Mouse (Mus musculus) bone marrow macrophage, adult 2 months (primary cell): ENCODE measurements around the gene Mapt. TPM values are rescaled to one million over a fixed set of nuclear protein-coding genes. Genes with fewer than 3 reads are reported as not detected.

Experiments used
- H3K27ac ChIP-seq: 2 replicates; pipeline ENCODE4 v1.5.1; 2012; ENCODE audit warnings: low read depth, low read length; ENCODE audit not compliant: insufficient read depth
- H3K4me1 ChIP-seq: 2 replicates; pipeline ENCODE4 v1.6.1; 2012; ENCODE audit warnings: low read length; ENCODE audit not compliant: control insufficient read depth, insufficient read depth
- H3K4me3 ChIP-seq: 2 replicates; pipeline ENCODE4 v1.5.1; 2012; ENCODE audit warnings: mild to moderate bottlenecking, low read length, moderate library complexity; ENCODE audit not compliant: insufficient read depth
- CTCF ChIP-seq: IDR thresholded peaks from 2 replicates; pipeline ENCODE4 v1.5.1; 2012; ENCODE audit warnings: low read depth, mild to moderate bottlenecking, low read length, moderate library complexity
- POLR2A ChIP-seq: IDR thresholded peaks from 2 replicates; pipeline ENCODE4 v1.6.1; 2012; ENCODE audit warnings: mild to moderate bottlenecking, low read depth, low read length, borderline replicate concordance
- polyA plus RNA-seq: library from polyadenylated mRNA; stranded (reverse); fragments of >200 nt; gene quantifications from 2 replicates; pipeline ENCODE4 v1.2.4, GENCODE M21; 2012; ENCODE audit not compliant: missing spikeins, insufficient read depth, insufficient read length

The Mapt gene
- polyA plus RNA-seq, 1 experiment, result not detected

DNA sequence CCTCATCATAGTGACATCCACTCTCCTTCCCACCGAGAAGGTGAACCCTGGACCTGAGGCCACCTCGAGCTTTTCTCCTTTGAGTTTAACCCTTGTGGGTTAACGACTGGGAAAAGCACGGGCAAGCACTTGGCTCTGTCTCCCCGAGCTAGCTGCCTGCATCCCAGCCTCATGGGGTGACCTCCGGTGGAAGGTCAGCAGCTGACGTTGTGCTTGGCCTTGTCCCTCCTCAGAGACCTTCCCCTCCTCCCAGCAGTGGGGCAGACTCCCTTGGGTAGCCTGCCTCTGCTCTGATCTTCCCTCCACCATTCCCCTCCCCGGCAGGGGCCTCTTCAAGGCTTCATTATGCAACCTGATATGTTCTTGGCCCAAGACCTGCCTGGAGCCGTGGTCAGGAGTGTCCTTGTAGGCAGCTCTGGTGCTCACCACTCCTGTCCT lies 38.2 kb downstream of the Mapt start:
- TF ChIP-seq POLR2A (no peak), CTCF (no peak)
- Histone ChIP-seq H3K4me1 (no peaks in the 10 kb centered on the region), H3K27ac (no peak overlapping the region), H3K4me3 (no peak overlapping the region)

DNA sequence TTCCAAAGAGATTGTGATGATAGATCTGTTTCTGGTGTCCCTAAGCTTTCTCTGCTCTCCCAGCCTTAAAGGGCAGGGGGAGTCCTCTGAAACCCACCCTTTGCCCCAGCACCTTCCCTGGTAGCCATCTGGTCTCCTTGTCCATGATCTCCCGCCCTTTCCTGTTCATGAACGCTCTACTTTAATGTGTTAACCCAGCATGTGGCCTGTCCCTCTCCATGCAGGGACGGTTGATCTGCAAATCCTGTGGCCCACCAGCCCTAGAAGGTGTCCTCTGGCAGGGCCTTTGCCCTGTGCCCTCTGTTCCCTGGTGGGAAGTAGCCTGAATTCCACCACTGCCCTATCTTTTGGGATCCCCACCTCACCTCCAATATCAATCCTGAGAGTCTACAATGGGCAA lies 39.3 kb downstream of the Mapt start:
- TF ChIP-seq CTCF, result no peak
- TF ChIP-seq POLR2A, result no peak
- no peak overlapping the region for H3K27ac ChIP-seq
- H3K4me1 ChIP-seq, result no peaks in the 10 kb centered on the region
- no peak overlapping the region for H3K4me3 ChIP-seq

DNA sequence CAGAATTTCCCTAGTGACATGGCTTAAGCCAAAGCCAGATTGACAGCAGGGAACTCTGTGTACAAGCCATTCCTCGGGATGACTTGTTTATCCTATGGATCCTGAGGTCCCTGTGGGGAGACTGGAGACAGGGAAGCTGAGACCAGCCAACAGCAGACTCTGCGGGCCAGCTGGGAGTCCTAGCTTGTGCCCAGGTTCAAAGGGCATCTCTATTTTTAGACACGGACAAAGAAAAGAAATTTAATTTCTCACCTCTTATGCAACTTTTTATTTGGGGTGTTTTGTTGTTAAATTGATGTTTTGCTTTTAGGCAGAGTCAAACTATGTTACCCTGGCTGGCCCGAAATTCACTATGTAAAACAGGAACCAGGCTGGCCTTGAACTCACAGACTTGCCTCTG lies 39.7 kb downstream of the Mapt start:
- H3K4me1 ChIP-seq, result no peaks in the 10 kb centered on the region
- no peak overlapping the region for H3K4me3 ChIP-seq
- no peak overlapping the region for H3K27ac ChIP-seq
- TF ChIP-seq CTCF (no peak), POLR2A (no peak)

DNA sequence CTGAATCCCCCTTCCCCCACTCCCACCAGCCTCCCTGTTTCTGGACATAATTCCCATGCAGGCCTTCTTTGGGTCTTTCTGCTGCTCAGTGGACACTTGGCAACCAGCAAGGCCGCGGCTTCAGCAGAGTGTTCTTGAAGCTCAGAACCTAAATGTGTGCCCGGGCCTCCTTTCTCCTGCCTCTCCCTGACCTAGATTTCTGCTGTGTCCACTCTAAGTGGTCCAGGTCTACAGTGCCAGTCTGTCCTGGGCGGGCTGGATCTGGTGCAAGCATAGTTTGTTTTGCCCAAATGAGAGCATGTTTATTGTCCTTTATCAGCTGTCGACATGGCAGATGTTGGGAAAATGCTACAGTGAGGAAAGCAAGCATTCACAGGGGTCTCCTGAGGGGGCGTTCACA lies 40.7 kb downstream of the Mapt start:
- H3K4me1 ChIP-seq, result no peaks in the 10 kb centered on the region
- H3K4me3 ChIP-seq, result no peak overlapping the region
- TF ChIP-seq CTCF (no peak), POLR2A (no peak)
- no peak overlapping the region for H3K27ac ChIP-seq

DNA sequence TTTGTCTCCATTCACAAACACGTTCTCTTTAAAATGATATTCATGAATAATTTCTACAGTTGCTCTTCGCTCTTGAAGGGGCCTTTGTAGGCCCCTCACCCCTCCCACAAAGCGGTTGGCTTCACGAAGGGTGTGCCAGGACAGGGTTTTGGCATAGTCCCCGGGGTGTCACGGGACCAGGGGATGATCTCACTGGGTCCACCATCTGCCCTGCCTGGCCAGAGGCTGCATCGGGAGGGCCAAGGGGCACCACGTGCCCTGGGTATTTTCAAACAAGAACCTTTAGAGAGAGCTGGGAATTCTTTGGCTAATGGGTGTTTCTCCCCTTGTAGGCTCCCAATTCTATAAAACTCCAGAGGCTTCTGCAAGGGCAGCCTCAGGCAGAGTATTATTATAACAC lies 41.2 kb downstream of the Mapt start:
- H3K27ac ChIP-seq, result no peak overlapping the region
- no peaks in the 10 kb centered on the region for H3K4me1 ChIP-seq
- no peak overlapping the region for H3K4me3 ChIP-seq
- TF ChIP-seq POLR2A, result no peak
- no peak for TF ChIP-seq CTCF

DNA sequence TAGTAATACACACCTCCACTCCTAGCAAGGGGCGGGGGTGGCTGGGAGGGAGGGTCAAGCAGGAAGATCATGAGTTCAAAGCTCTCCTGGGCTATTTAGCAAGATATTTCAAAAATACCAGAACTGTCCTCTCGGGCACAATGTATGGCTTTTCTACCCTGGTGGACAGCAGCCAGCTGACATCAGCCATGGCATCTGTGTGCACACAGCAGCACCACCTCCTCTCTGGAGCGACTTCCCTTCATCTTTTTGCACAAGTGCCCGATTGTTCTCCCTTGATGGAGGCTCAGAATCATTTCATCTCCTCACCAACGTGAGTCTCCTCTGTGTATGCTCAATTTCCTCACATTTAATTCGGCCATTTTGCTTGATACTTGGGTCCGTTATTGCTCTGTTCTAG lies 44.6 kb downstream of the Mapt start:
- TF ChIP-seq CTCF (no peak), POLR2A (no peak)
- Histone ChIP-seq H3K4me1 (no peaks in the 10 kb centered on the region), H3K27ac (no peak overlapping the region), H3K4me3 (no peak overlapping the region)

DNA sequence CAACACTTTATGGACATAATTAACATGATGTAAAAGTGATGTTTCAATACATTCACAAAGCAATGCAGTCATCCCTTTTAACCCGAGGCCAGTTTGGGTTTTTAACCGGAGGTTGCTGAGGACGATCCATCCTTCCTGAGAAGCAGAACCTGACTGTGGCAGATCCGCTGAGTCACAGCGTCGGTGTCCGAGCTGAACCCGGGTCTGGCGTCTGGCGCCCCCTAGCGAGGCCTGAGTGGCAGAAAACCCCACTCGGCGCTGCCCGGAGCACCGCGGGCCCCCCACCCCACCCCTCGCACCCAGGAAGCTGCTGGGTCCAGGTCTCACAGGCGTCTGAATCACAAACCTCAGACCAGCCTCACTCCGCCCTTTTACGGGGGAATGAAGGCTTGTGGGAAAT lies 47.0 kb downstream of the Mapt start:
- no peak overlapping the region for H3K27ac ChIP-seq
- H3K4me3 ChIP-seq, result no peak overlapping the region
- TF ChIP-seq CTCF (peak; percentile 74), POLR2A (no peak)
- no peaks in the 10 kb centered on the region for H3K4me1 ChIP-seq

DNA sequence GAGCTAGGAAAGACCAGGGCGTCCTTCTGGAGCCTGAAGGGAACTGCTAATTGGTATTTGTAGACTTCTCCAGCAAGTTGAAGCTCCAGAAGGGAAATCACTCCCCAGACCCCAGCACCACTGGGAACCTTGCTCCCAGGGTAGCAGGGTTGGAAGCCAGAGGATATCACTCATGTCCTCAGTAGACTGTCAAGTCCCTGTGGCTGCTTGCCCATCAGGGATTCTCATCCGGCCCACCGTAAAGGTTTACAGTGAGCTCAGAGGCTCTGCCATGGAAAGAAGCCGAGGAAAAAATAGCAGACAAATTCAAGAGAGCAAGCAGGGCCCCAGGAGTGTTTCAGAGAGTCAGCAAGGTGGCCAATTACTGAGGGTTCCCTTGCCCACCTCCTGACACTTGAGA lies 47.9 kb downstream of the Mapt start:
- Histone ChIP-seq H3K27ac (no peak overlapping the region), H3K4me3 (no peak overlapping the region), H3K4me1 (no peaks in the 10 kb centered on the region)
- TF ChIP-seq POLR2A (no peak), CTCF (no peak)

DNA sequence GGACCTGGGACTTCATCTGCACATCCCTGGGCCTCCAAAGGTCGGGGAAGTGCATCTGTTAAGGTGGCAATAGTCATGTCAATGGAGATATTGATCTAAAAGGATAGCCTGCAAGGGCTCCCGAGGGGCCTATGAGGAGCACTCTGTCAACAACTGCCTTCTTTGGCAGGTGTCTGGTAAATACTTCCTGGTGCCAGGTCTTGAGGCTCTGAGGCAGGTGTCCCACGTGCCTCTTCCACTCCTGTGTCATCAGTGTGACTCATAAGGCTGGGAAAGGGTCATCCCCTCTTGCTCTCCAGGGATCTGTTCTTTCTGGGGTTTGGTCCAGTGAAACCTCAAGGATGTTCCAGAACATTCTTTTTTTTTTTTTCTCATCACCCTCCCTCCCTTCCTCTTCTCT lies 48.3 kb downstream of the Mapt start:
- H3K4me1 ChIP-seq, result no peaks in the 10 kb centered on the region
- no peak for TF ChIP-seq POLR2A
- TF ChIP-seq CTCF, result no peak
- H3K27ac ChIP-seq, result no peak overlapping the region
- H3K4me3 ChIP-seq, result no peak overlapping the region

DNA sequence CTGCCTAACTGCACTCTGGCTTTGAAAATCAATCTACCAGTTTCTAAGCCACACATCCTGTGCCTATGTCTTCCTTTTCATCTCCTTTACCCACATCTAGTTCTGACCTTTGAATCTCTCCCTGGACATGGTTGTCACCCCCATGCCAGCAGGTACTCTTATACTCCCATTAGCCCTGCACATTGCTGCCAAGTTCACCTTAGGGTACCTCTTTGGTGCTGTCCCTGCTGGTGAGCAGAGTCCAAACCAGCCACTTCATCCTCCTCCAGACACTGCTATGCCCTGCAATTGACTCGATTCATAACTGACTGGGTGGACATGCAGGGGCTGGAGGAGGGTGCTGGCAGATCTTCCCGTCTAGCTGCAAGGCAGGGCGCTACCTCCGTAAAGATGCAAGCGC lies 50.3 kb downstream of the Mapt start:
- Histone ChIP-seq H3K4me3 (no peak overlapping the region), H3K4me1 (no peaks in the 10 kb centered on the region), H3K27ac (no peak overlapping the region)
- no peak for TF ChIP-seq CTCF
- no peak for TF ChIP-seq POLR2A

DNA sequence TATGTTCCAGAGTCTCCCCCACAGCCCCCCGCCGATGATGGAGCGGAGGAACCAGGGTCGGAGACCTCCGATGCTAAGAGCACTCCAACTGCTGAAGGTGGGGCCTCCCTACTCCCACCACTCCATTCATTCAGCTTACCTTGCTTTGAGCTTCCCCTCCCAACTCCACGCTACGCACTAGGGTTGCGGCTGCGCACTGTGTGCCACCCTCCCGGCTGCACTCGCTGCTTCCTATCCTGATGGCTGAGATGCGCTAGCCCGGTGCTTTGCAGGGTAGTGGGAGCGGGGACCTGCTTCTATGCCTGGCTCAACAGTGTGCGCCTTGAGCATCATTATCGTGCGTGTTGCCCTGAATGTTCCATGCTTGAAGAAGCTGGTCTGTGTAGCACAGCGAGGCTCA lies 55.9 kb downstream of the Mapt start:
- Histone ChIP-seq H3K4me1 (peaks cover 8% of the 10 kb centered on the region), H3K4me3 (no peak overlapping the region), H3K27ac (no peak overlapping the region)
- TF ChIP-seq POLR2A (no peak), CTCF (no peak)

DNA sequence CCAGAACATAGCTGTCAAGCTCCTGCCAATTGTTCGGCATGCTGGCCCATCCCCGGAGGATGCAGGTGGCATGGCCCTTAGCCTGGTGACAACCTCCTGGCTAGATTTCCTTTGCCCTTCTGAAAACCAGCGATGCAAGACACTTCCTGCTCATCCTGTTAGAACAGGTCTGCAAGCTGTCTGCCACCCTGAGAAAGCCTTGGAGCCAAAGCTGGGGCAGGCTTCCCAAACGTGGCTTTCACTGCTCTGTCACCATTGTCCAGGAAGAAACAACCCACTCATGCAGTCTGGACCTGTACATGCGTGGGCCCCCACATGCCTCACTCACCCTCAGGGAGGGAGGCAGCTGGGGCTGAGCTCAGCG lies 57.6 kb downstream of the Mapt start:
- peaks cover 8% of the 10 kb centered on the region for H3K4me1 ChIP-seq
- no peak for TF ChIP-seq CTCF
- no peak for TF ChIP-seq POLR2A
- no peak overlapping the region for H3K4me3 ChIP-seq
- no peak overlapping the region for H3K27ac ChIP-seq
